ENCODE assay signal across 25 mouse cellular contexts in the genomic region with DNA sequence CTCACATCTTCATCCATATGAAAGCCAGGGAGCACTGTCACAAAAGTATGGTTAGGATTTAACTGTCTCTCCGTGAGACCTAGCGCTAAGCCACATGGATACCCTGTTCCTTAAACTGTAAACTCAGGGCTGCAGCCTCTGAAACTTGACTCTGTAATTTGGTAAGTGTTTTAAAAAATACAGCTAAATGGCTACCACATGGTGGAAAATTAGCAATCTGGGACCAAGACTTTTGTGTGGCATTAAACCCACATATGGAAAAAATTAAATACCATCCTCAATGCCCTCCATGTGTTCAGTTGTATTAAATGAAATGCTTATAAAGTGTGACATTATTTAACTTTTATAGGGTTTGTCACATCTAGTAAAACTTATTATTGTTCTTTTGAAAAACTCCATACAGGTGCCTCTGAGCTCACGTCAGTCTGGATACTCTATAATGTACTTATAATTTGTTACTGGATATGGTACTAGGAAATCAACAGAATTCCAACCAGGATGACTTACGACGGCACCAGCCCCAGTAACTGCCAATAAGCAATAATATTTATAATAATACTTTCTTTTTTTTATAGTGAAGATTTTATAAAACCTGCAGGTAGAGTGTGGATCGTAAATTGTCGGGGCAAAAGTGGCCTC.
A peak's percentile ranks its signal among the peaks of the same experiment; 100 is the strongest.
DNase-seq lines count a peak whose midpoint lies in the region; ATAC-seq and TF ChIP-seq lines count a peak whose summit lies in the region.
"Had no signal": no experiment of that assay in that cellular context is flagged by ENCODE, and none has a peak within 500 bp of the region (broad histone marks: within the 10 kb centered on the region; RNA-seq: fewer than 3 reads in every experiment).

No protein-coding gene starts in this region.

- no peak overlapping the region for H3K9ac ChIP-seq in embryonic facial prominence, embryonic 12.5 days
- no peak overlapping the region for H3K9ac ChIP-seq in limb, embryonic 14.5 days (ENCODE audit: low read depth, low read length, severe bottlenecking)
- H3K9ac ChIP-seq: forebrain, embryonic 12.5 days; heart, embryonic 15.5 days; hindbrain, embryonic 12.5 days; limb, embryonic 15.5 days; liver, embryonic 14.5 days had no signal

- H3K4me1 ChIP-seq in embryonic facial prominence, embryonic 12.5 days, result peaks cover 30% of the 10 kb centered on the region
- H3K4me1 ChIP-seq in limb, embryonic 14.5 days (ENCODE audit: control insufficient read depth, insufficient read depth, low read length), result peaks cover 35% of the 10 kb centered on the region
- H3K4me1 ChIP-seq: forebrain, embryonic 12.5 days; heart, embryonic 15.5 days; hindbrain, embryonic 12.5 days had no signal

- TF ChIP-seq POLR2A in limb, embryonic 14.5 days (IDR thresholded peaks at IDR 0.05; ENCODE audit: borderline replicate concordance, extremely low read depth, insufficient read depth, insufficient read length), result no peak

- peak; percentile 58 for DNase-seq in embryo, embryonic 10.5 days (ENCODE audit: low spot score)
- DNase-seq in hindlimb bud, embryonic 11.5 days (ENCODE audit: extremely low spot score, low read depth, low spot score), result peak; percentile 89
- DNase-seq in limb, embryonic 14.5 days (ENCODE audit: low spot score), result peak; percentile 48
- no peak for DNase-seq in lung, postnatal 14 days
- DNase-seq in heart, postnatal 4 days, result no peak
- no peak for DNase-seq in right cerebral cortex, postnatal 10 days (ENCODE audit: low spot score in 2 of 2)
- DNase-seq: adrenal gland, adult 8-10 months; cerebellum, adult 2 months; cerebellum, postnatal 25 days; gastrocnemius, postnatal 14 days; kidney, adult 8-10 months; kidney, postnatal 4 days; lung, adult 2 months had no signal

- H3K27me3 ChIP-seq in embryonic facial prominence, embryonic 12.5 days, result no peaks in the 10 kb centered on the region
- 0 out of 2 replicates have a peak, but pooled peaks cover 8% of the 10 kb centered on the region for H3K27me3 ChIP-seq in limb, embryonic 14.5 days (ENCODE audit: control insufficient read depth, insufficient read depth, low read length)
- H3K27me3 ChIP-seq: forebrain, embryonic 12.5 days; heart, embryonic 15.5 days; hindbrain, embryonic 12.5 days; limb, embryonic 15.5 days had no signal

- WGBS in embryonic facial prominence, embryonic 12.5 days, result 26% methylated on average over 7 of the region's 7 CpGs
- 18% methylated on average over 7 of the region's 7 CpGs for WGBS in limb, embryonic 14.5 days

- peak; percentile 62 for ATAC-seq in embryonic facial prominence, embryonic 12.5 days (ENCODE audit: insufficient number of reproducible peaks, insufficient read depth, low FRiP score, low TSS enrichment)
- ATAC-seq in limb, embryonic 14.5 days (ENCODE audit: low FRiP score, low read depth), result peak; percentile 68
- ATAC-seq: hindbrain, postnatal 0 days; intestine, embryonic 16.5 days; midbrain, embryonic 16.5 days had no signal

- H3K36me3 ChIP-seq in embryonic facial prominence, embryonic 12.5 days, result no peaks in the 10 kb centered on the region
- no peaks in the 10 kb centered on the region for H3K36me3 ChIP-seq in limb, embryonic 14.5 days (ENCODE audit: control insufficient read depth, insufficient read depth, low read length)
- H3K36me3 ChIP-seq: forebrain, embryonic 12.5 days; G1E; heart, embryonic 15.5 days; hindbrain, embryonic 12.5 days; limb, embryonic 15.5 days had no signal

- H3K4me3 ChIP-seq in embryonic facial prominence, embryonic 12.5 days, result no peak overlapping the region
- no peak overlapping the region for H3K4me3 ChIP-seq in limb, embryonic 14.5 days (replicated peaks; ENCODE audit: low read length)
- H3K4me3 ChIP-seq: forebrain, embryonic 12.5 days; heart, embryonic 15.5 days; hindbrain, embryonic 12.5 days; limb, embryonic 15.5 days had no signal

- no peak overlapping the region for H3K4me2 ChIP-seq in embryonic facial prominence, embryonic 12.5 days (replicated peaks)
- no peak overlapping the region for H3K4me2 ChIP-seq in limb, embryonic 14.5 days (replicated peaks; ENCODE audit: low read depth, low read length, severe bottlenecking)
- H3K4me2 ChIP-seq: forebrain, embryonic 12.5 days; heart, embryonic 15.5 days; hindbrain, embryonic 12.5 days; limb, embryonic 15.5 days; midbrain, embryonic 11.5 days had no signal

- no peak overlapping the region for H3K27ac ChIP-seq in embryonic facial prominence, embryonic 12.5 days
- H3K27ac ChIP-seq in limb, embryonic 14.5 days (replicated peaks; ENCODE audit: low read depth, low read length), result no peak overlapping the region
- H3K27ac ChIP-seq: forebrain, embryonic 12.5 days; heart, embryonic 15.5 days; hindbrain, embryonic 12.5 days; hindbrain, postnatal 0 days; kidney, postnatal 0 days; limb, embryonic 15.5 days; liver, embryonic 14.5 days had no signal

- no peaks in the 10 kb centered on the region for H3K9me3 ChIP-seq in embryonic facial prominence, embryonic 12.5 days
- no peaks in the 10 kb centered on the region for H3K9me3 ChIP-seq in limb, embryonic 14.5 days (ENCODE audit: control insufficient read depth, low read length)
- H3K9me3 ChIP-seq: forebrain, embryonic 12.5 days; G1E; heart, embryonic 15.5 days; hindbrain, embryonic 12.5 days; limb, embryonic 15.5 days had no signal

Comparison
In these comparisons a context has a peak if more than half of its experiments do, and no peak if none do; other contexts are left out.
1. DNase-seq: peak in embryo, embryonic 10.5 days (single experiment), hindlimb bud, embryonic 11.5 days (single experiment) and limb, embryonic 14.5 days (single experiment); none in lung, postnatal 14 days (single experiment), heart, postnatal 4 days (single experiment) and right cerebral cortex, postnatal 10 days (0 of 2).